Mouse (Mus musculus): Measurements from ENCODE around the gene Wwtr1.
A peak's percentile ranks its signal among the peaks of the same experiment; 100 is the strongest.

Wwtr1 gene

DNA sequence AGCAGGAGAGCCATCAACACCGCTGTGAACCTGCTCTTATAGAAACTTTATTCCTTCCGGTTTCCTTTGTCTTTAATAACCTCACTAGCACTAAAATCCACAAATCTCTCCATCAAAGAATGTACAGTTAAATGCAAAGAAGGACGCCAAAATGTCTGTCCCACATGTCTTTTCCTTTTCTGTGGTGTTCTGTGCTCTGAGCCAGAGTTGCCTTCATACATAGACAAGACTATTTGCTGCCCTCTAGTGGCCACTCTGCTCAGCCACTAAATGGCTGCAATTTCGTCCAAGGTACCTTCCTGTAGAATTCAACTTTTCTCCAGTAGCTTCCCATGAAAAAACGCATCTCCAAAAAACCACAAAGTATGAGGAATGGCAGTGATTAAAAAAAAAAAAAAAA is 127.3 kb downstream of the Wwtr1 start:
- peak; percentile 24 for DNase-seq (ENCODE audit: low spot score)

DNA sequence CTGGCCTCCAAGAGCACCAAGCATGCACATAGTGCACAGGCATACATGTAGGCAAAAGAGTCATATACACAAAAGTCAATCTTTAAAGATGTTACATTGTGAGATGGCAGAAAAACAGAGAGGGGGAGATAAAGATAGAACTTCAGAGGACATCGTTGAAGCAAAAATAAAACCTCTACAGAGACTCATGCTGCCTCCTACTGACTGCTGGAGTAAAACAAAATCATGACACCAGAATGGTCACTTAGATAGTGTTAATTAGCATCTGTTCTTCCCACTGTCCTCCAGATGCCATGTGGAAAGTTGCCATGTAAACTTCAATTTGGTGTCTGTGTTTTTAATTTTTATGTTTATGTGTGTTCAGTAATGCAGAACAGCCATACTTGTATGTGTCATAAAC is 127.8 kb downstream of the Wwtr1 start:
- DNase-seq (ENCODE audit: low spot score), result no peak

DNA sequence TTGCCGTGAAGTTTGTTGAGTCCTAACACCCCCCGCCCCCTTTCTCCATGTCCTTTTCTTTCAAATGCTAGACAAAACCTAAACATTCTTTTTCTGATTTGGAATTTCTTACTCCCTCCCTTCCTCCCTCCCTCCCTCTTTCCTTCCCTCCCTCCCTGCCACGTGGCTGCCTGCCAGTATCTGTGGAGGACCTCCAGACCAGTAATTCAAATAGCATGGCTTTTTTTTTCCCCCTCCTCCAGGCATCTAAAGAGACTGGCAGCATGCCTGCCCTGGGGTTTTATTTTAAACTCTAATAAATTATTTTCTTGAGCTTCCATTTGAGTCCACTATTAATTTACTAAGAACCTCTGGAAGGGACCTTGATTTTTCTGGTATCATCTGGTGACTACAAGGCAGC is 130.0 kb downstream of the Wwtr1 start:
- peak; percentile 48 for DNase-seq (ENCODE audit: low spot score)

DNA sequence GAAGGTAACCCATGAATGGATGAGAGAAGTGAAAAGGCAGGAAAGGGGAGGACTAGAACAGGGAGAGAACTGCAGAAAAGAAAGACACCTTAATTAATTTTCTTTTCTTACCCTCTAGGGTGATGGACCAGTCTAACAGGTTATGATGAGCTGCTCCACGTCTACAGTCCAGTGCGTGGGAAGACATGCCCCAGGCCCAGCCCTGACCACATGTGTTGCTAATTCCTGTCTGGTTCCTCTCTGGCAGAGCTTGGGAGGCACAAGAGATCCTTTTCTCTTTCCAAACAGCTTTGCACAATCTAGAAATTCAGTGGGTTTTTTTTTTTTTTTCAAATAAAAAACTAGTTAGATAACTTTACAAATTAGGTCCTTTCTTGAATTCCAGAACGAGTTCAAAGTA is 134.8 kb downstream of the Wwtr1 start:
- DNase-seq (ENCODE audit: low spot score), result no peak

DNA sequence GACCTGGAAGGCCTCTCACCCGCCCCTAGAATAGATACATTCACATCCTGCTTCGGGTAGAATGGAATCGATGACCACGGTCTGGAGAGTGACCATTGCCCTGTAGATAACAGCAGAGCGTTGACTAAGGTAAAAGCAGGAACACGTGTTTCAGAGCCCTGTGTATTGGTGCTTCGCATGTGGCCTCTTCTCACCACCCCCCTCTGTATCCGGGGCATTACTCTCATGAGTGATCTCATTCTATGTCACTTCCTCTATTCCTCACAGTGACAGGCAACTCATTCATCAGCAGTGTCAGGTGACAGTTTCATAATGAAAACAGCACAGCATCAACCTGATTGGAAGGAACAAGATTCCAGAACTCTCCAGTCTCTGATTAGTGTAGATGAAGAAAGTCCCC is 140.3 kb downstream of the Wwtr1 start:
- no peak for DNase-seq (ENCODE audit: low spot score)

DNA sequence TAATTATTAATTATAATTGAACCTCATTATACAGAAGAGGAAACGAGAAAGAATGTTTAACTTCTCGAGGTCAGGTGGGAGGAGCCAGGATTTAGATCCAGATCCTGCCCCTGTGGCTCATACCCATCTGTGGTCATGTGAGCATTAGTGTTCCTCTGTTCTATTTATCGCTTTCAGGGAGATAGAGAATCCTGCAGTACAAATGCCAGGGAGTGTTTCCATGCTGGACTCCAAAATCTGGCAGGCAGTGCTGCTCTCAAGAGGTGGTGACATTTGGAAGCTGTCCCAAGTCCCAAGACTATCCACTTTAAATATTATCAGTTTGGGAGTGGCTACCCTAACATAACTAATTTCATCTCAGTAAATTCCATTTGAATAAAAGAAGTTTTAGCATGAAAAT is 144.0 kb downstream of the Wwtr1 start:
- no peak for DNase-seq (ENCODE audit: low spot score)

DNA sequence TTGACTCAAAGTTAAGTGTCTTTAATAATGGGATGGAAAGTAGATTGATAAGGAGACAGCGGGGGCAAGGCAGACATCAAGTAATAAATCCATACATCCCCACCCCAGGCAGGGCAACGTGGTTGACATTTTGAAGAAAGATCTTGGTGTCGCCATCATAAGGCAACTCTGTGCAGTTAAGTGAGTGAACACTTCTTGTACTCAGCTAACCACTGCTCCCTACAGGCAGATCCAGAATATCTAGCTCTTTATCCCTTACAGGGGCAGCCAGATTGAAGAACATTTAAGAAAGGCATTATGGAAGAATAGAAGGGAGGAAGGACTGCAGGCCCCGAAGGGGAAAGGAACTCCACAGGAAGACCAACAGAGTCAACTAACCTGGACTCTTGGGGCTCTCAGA is 146.2 kb downstream of the Wwtr1 start:
- DNase-seq (ENCODE audit: low spot score), result no peak

DNA sequence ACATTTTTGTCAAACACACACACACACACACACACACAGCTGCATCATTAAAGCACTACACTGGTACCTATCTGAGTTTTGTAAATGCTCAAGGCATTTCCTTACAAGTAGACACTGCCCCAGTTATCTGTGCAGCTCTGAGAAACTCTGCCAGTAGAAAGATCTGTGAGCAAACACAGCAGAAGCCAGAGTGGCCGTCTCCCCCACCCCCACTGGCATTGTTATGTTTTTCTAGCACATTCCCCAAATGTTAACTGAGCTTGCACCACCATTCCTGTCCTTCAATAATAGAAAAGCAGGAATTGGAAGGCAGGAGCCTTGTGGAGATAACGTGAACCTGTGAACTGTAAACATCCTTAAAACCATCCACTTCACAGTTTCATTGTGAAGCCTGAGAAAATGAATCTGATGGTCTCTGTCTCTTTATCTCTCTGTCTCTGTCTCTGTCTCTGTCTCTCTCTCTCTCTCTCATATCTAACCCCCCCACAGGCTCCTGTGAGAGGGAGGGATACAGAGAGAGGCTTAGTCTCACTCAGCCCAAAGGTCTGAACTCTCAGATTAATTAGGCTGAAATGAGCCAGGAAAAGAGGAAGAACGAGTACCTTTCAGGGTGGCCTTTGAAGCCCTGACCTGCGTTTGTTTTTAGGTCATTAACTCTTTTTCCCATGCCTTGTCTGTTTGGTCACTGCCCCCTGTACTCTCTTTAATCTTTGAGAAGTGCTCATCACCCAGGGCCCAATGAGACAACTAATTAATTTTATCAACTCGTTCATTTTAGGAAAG is 146.8 kb downstream of the Wwtr1 start:
- peak; percentile 37 for DNase-seq (ENCODE audit: low spot score)

DNA sequence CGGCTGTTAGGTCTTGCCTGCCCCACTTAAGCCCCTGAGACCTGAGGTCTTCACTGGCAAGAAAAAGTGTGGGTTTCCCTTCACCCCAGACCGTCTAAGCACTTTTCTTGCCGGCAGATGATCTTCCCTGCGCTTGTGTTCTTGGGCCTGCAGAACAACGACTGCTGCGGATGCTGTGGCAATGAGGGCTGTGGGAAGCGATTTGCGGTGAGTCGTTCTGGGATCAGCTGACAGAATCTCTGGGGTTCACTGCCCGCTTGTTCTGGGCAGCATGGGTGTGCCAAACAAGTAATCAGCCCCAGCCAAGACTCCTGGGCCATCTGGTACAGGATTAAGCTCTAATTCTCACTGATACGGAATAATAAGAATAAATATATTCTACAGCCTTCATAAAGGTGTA is 149.4 kb downstream of the Wwtr1 start:
- no peak for DNase-seq (ENCODE audit: low spot score)

DNA sequence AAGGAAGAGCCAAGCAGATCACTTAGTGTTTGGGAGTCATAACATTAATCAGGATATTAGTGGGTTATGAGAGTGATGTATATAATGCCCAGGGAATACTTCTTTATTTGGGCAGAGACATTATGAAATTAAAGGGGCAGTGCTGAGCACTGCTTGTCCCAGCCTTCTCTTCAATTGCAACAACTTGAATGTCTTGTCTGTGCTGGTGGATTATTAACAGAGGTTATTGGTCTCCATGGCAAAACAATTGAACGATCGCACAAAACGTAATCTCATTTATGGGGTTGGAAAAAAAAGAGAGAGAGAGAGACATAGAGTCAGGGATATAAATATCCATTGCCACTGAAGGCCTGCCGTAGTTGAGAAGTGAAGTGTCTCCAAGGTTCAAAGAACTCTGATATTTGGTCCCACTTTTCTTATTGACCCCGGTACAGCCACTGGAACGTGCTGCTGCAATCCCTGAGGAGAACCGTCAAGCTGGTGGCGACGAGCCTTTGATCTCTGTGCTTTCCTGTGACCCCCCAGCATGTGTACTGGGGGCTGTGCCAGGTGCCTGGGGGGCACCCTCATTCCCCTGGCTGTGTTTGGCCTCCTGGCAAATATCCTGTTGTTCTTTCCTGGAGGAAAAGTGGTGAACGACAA is 150.5 kb downstream of the Wwtr1 start, which contains the start of gene Tm4sf4:
Gene Tm4sf4, plus strand, starts transcription at position 226 of the 642 bp plus-strand sequence.
- no peak for DNase-seq (ENCODE audit: low spot score)

DNA sequence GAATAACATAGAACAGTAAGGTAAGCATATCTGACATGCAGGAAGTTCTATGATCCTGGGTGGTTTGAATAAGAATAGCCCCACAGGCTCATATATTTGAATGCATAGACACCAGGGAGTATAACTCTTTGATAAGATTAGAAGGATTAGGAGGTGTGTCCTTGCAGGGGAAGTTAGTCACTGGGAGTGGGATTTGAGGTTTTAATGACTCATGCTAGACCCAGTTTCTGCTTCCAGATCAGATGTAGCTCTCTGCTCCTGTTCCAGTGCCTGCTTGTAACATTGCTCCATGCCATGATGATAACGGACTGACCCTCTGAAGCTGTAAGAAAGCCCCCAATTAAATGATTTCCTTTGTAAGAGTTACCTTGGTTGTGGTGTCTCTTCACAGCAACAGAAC is 155.1 kb downstream of the Wwtr1 start:
- no peak for DNase-seq (ENCODE audit: low spot score)

DNA sequence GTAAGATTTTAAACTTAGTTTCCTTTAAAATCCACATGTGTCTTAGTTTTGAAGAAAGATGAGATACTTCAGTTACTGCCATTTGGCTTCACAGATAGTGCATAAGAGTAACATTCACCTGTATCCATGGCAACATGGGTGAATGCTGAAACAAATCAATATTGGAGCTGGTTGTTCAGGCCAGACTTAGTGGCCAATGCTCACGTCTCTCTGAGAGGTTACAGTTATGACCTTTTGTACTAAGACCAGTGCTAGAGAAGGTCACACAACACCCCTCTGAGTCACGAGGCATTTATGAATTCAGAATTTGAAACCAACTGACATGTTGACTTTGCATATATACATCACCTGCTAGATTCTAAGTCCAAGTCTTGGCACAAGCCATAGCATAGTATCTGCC is 155.5 kb downstream of the Wwtr1 start:
- no peak for DNase-seq (ENCODE audit: low spot score)

DNA sequence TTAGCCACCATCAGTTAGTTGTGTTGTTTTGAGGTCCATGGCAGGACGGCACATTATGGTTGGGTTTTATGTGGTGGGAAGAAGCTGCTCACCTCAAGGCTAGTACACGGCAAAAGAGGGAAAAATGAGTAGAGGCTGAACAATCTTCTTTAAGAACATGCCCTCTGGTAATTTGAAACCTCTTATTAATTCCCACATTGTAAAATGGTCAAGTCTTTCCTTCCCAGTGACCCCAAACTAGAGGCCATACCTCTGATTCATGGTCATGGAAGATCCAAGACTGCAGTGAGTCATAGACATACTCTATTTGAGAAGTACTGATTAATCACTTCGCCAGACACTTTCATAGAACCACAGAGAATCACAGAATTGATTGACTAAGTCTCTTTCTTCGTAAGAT is 164.2 kb downstream of the Wwtr1 start:
- DNase-seq (ENCODE audit: low spot score), result no peak
